Mouse (Mus musculus): ENCODE results near the gene Cd320.

DNA sequence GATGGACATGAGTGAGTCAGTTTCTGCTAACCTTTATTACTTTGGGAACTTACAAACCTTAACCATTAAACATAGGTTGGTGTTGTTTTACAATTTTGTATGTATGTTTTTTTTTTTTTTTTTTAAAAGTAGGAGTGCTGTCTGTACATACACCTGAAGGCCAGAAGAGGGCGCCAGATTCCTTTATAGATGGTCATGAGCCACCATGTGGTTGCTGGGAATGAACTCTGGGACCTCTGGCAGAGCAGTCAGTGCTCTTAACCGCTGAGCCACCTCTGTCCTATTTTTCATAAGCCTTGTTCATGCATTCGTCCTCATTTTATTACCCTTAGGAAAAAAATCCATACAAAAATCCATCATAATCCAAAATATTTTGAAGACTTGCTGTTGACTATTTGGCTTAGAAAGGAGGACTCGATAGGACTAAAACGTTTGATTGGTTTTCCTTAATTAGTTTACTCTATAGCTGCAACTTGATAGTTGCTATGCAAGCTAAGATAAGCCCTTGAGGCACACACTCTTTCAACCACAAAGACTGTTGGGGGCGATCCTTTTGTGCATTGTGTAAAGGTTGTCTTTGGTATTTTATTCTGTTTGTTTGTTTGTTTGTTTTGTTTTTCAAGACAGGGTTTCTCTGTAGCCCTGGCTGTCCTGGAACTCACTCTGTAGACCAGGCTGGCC is 54.4 kb downstream of the Cd320 start:
- no peak for TF ChIP-seq TCF12 (IDR thresholded peaks at IDR 0.05; ENCODE audit: low read depth, low read length)
- TF ChIP-seq POLR2A (IDR thresholded peaks at IDR 0.05; ENCODE audit: control insufficient read depth in 1 of 2, insufficient read depth in 1 of 2, low read depth in 1 of 2, low read length in 2 of 2, poor library complexity in 1 of 2): no peak
- TF ChIP-seq EP300 (IDR thresholded peaks at IDR 0.05; ENCODE audit: low read depth in 1 of 2, low read length in 2 of 2): no peak
- peak; percentile 64 to 84 (median 68) for TF ChIP-seq CTCF (IDR thresholded peaks at IDR 0.05 in 2 of 3, conservative IDR thresholded peaks at IDR 0.05 in 1 of 3; ENCODE audit: control insufficient read depth in 1 of 3, insufficient read depth in 1 of 3, low read depth in 2 of 3, low read length in 3 of 3, poor library complexity in 1 of 3, severe bottlenecking in 1 of 3)
- TF ChIP-seq E2F4 (IDR thresholded peaks at IDR 0.05; ENCODE audit: borderline replicate concordance, low read depth, low read length): no peak

Measured in MEL (cell line).